Mouse (Mus musculus): ENCODE results near the gene D630003M21Rik.

GRCm38 (mm10) chr2:158168741-158169211 is 60.2 kb downstream of the D630003M21Rik start:
- no peak for TF ChIP-seq EP300 (IDR thresholded peaks at IDR 0.05; ENCODE audit: insufficient read depth, low read depth, low read length)
- no peak for TF ChIP-seq CTCF (IDR thresholded peaks at IDR 0.05; ENCODE audit: low read depth, low read length)
- no peak for TF ChIP-seq POLR2A (IDR thresholded peaks at IDR 0.05; ENCODE audit: insufficient read depth, low read length)

Data from ES-Bruce4 (cell line).